Mouse (Mus musculus) MEL (cell line): ENCODE data around the gene Ndufaf1.

Source experiments
- BHLHE40 ChIP-seq: IDR thresholded peaks from 2 replicates; pipeline ENCODE4 v1.6.1; 2012; ENCODE audit warnings: low read depth, mild to moderate bottlenecking, inconsistent platforms, low read length, improper control_type of control experiment, borderline replicate concordance
- CHD1 ChIP-seq: IDR thresholded peaks from 2 replicates; pipeline ENCODE4 v1.6.1; 2012; ENCODE audit warnings: low read depth, mild to moderate bottlenecking, inconsistent platforms, low read length, improper control_type of control experiment
- CHD2 ChIP-seq: IDR thresholded peaks from 2 replicates; pipeline ENCODE4 v1.6.1; 2011; ENCODE audit warnings: low read length, improper control_type of control experiment
- CTCF ChIP-seq, 3 experiments: IDR thresholded peaks in 2 of 3; conservative IDR thresholded peaks in 1 of 3; 2 replicates each; pipeline ENCODE4 v1.5.1; 2011 to 2012; ENCODE audit warnings: low read length in 3 of 3, low read depth in 2 of 3, mild to moderate bottlenecking in 2 of 3, improper control_type of control experiment in 1 of 3, inconsistent platforms in 1 of 3, mixed read lengths in 1 of 3, moderate library complexity in 1 of 3; ENCODE audit not compliant: control insufficient read depth in 1 of 3, insufficient read depth in 1 of 3, poor library complexity in 1 of 3, severe bottlenecking in 1 of 3
- ELF1 ChIP-seq: IDR thresholded peaks from 2 replicates; pipeline ENCODE4 v1.6.1; 2014; ENCODE audit warnings: low read depth, mild to moderate bottlenecking, inconsistent platforms, low read length, improper control_type of control experiment, moderate library complexity
- EP300 ChIP-seq, 2 experiments: IDR thresholded peaks; 2 replicates each; pipeline ENCODE4 v1.6.1; 2011; ENCODE audit warnings: improper control_type of control experiment in 2 of 2, low read length in 2 of 2, low read depth in 1 of 2, mild to moderate bottlenecking in 1 of 2
- GATA1 ChIP-seq: IDR thresholded peaks from 2 replicates; pipeline ENCODE4 v1.6.1; 2011; ENCODE audit warnings: low read depth, low read length, improper control_type of control experiment
- HCFC1 ChIP-seq: IDR thresholded peaks from 2 replicates; pipeline ENCODE4 v1.6.1; 2012; ENCODE audit warnings: low read depth, mild to moderate bottlenecking, inconsistent platforms, low read length, improper control_type of control experiment, moderate library complexity
- KAT2A ChIP-seq: conservative IDR thresholded peaks from 2 replicates; pipeline ENCODE4 v1.6.1; 2012; ENCODE audit warnings: low read depth, low read length, improper control_type of control experiment, inconsistent platforms
- POLR2A ChIP-seq, 2 experiments: IDR thresholded peaks; 2 replicates each; pipeline ENCODE4 v1.6.1; 2011 to 2012; ENCODE audit warnings: low read length in 2 of 2, mild to moderate bottlenecking in 2 of 2, control low read depth in 1 of 2, improper control_type of control experiment in 1 of 2, low read depth in 1 of 2, moderate library complexity in 1 of 2; ENCODE audit not compliant: control insufficient read depth in 1 of 2, insufficient read depth in 1 of 2, poor library complexity in 1 of 2
- POLR2AphosphoS2 ChIP-seq: IDR thresholded peaks from 2 replicates; pipeline ENCODE4 v1.6.1; 2011; ENCODE audit warnings: low read length, improper control_type of control experiment
- RCOR1 ChIP-seq: IDR thresholded peaks from 2 replicates; pipeline ENCODE4 v1.6.1; 2012; ENCODE audit warnings: low read depth, mild to moderate bottlenecking, inconsistent platforms, low read length, improper control_type of control experiment
- SIN3A ChIP-seq: IDR thresholded peaks from 2 replicates; pipeline ENCODE4 v1.6.1; 2012; ENCODE audit warnings: low read length, improper control_type of control experiment, inconsistent platforms
- SMC3 ChIP-seq: IDR thresholded peaks from 2 replicates; pipeline ENCODE4 v1.6.1; 2011; ENCODE audit warnings: low read depth, low read length, improper control_type of control experiment

DNA sequence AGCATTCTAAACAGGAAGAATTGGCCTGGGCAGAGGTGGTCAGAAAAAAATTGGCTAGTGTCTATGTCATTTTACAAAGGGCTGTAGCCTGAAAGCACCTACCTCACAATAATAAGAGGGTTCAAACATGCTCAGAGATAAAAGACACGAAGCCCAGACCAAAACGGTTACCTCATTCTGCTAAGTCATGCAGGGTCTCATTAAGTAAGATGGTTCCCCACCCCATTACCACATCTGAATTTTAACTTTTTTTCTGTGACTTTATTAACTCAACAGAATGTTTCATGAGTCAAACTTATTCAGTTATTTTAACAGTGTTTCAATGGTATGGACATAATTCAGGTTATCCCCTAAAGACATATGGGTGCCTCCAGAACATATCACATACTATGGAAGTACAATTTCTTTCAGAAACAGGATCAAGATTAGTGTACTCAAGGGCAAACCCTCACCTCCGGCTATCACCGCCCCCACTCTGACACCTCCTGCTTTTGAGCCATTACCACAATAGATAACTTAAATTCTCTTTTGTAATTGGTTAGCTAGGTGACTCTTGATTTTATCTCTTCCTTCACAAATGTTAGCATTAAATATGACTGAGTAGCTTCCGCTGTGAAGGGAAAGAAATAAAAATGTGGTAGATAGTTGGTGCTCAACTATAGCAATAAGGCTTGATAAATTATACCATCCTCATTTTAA lies 21.3 kb downstream of the Ndufaf1 start:
- TF ChIP-seq POLR2A (IDR thresholded peaks at IDR 0.05; ENCODE audit: control insufficient read depth in 1 of 2, insufficient read depth in 1 of 2, low read depth in 1 of 2, low read length in 2 of 2, poor library complexity in 1 of 2): peak in 1 of 2 experiments; percentile 40; a peak in 1 of 4 replicates
- TF ChIP-seq CTCF (IDR thresholded peaks at IDR 0.05 in 2 of 3, conservative IDR thresholded peaks at IDR 0.05 in 1 of 3; ENCODE audit: control insufficient read depth in 1 of 3, insufficient read depth in 1 of 3, low read depth in 2 of 3, low read length in 3 of 3, poor library complexity in 1 of 3, severe bottlenecking in 1 of 3): no peak
- TF ChIP-seq EP300 (IDR thresholded peaks at IDR 0.05; ENCODE audit: low read depth in 1 of 2, low read length in 2 of 2): peak; percentile 53 to 74; a peak in 3 of 4 replicates
- TF ChIP-seq SIN3A: peak; percentile 64; the same call in 1 of the 2 replicates
- TF ChIP-seq SMC3: no peak
- no peak for TF ChIP-seq ELF1
- no peak for TF ChIP-seq BHLHE40
- TF ChIP-seq POLR2AphosphoS2: no peak
- no peak for TF ChIP-seq RCOR1
- TF ChIP-seq GATA1: peak; percentile 88
- TF ChIP-seq CHD2: no peak
- no peak for TF ChIP-seq HCFC1
- no peak for TF ChIP-seq CHD1
- TF ChIP-seq KAT2A: no peak
